Mouse (Mus musculus) large intestine, adult 2 months (tissue): Measurements from ENCODE around the gene Ech1. TPM values are rescaled to one million over a fixed set of nuclear protein-coding genes. Genes with fewer than 3 reads are reported as not detected.

Source experiments
- DNase-seq: peaks from one replicate; pipeline ENCODE4 v3.0.0-alpha.2; 2012; ENCODE audit warnings: low read depth, low spot score
- WGBS: fragments of 180-500 bp; shearing (Covaris S2); methylation state at CpG from one replicate; pipeline ENCODE4 v1.1.7; 2018; 5-methylcytosine and 5-hydroxymethylcytosine counted together
- polyA plus RNA-seq: library from polyadenylated mRNA; depleted of rRNA; stranded (reverse); fragments of >200 nt; gene quantifications from 2 replicates; pipeline ENCODE4 v1.2.3, GENCODE M21; 2012; rRNA removed

The Ech1 gene
- polyA plus RNA-seq, 1 experiment: 244 TPM

DNA sequence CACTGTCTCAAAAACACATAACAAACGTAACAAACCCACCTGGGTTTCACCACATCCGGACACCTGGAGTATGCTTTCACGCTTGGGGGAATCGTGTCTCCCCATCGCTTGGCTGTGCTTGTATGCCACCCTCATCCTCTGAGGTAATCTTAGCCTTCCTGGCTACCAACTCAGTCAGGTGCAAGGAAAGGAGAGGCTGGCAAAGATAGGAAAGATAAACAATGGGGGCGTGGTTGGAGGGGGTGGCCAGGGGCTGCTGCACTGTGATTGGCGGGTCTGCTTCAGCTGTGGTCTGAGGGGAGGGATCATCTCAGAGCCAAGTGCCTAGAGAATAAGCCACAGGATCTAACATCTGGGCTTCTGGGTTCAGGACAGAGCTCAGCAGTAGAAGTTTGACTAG lies 54.6 kb downstream of the Ech1 start:
- 75% methylated on average over 7 of the region's 7 CpGs for WGBS
- DNase-seq: no peak

- 88% methylated on average over 10 of the region's 10 CpGs for WGBS
- no peak for DNase-seq
These were observed 55.5 kb downstream of the Ech1 start for GRCm38 (mm10) chr7:28880554-28880953.

- 38% methylated on average over 13 of the region's 13 CpGs for WGBS
- no peak for DNase-seq
These were observed 56.2 kb downstream of the Ech1 start, which contains the start of gene Capn12 for GRCm38 (mm10) chr7:28881199-28881598. Gene Capn12, plus strand, starts transcription at chr7:28881422.

Other genes starting within 250 kb of the Ech1 start
- 45.3 and 61.6 TPM in 2 replicates for gene Samd4b, start 227.1 kb upstream of the Ech1 start, polyA plus RNA-seq
- 52.1 and 72.9 TPM in 2 replicates for gene Pak4, start 227.0 kb upstream of the Ech1 start, polyA plus RNA-seq
- not detected in 2 replicates for gene Acp7, start 193.9 kb upstream of the Ech1 start, polyA plus RNA-seq
- gene Fbxo27, start 132.4 kb upstream of the Ech1 start, polyA plus RNA-seq: 1.6 and 1.8 TPM in 2 replicates
- gene Fbxo17, start 108.4 kb upstream of the Ech1 start, polyA plus RNA-seq: 0.89 TPM in 2 replicates
- gene Mrps12, start 83.4 kb upstream of the Ech1 start, polyA plus RNA-seq: 67.1 and 70.6 TPM in 2 replicates
- gene Sars2, start 83.2 kb upstream of the Ech1 start, polyA plus RNA-seq: 25.0 and 27.4 TPM in 2 replicates
- gene Ccer2, start 69.0 kb upstream of the Ech1 start, polyA plus RNA-seq: not detected in 2 replicates
- 40.2 and 53.9 TPM in 2 replicates for gene Sirt2, start 58.5 kb upstream of the Ech1 start, polyA plus RNA-seq
- gene Nfkbib, start 57.7 kb upstream of the Ech1 start, polyA plus RNA-seq: 56.7 and 72.9 TPM in 2 replicates
- gene Rinl, start 36.2 kb upstream of the Ech1 start, polyA plus RNA-seq: 6.4 and 7.5 TPM in 2 replicates
- 273 and 275 TPM in 2 replicates for gene Hnrnpl, start 16.7 kb upstream of the Ech1 start, polyA plus RNA-seq
- gene Lgals4, start 8.6 kb downstream of the Ech1 start, polyA plus RNA-seq: 4,043 and 4,779 TPM in 2 replicates
- gene Lgals7, start 38.6 kb downstream of the Ech1 start, polyA plus RNA-seq: 0.59 and 1.9 TPM in 2 replicates
- gene Capn12, start 56.2 kb downstream of the Ech1 start, polyA plus RNA-seq: 0.14 and 0.22 TPM in 2 replicates
- gene Actn4, start 137.1 kb downstream of the Ech1 start, polyA plus RNA-seq: 542 and 776 TPM in 2 replicates
- gene Eif3k, start 156.6 kb downstream of the Ech1 start, polyA plus RNA-seq: 281 and 323 TPM in 2 replicates
- gene Map4k1, start 156.8 kb downstream of the Ech1 start, polyA plus RNA-seq: 21.4 and 27.4 TPM in 2 replicates